Mouse (Mus musculus): ENCODE results near the gene Cask.

The Cask gene

GRCm38 (mm10) chrX:13513127-13513526 is 338.0 kb downstream of the Cask start:
- DNase-seq: no peak

- no peak for DNase-seq
Measured at GRCm38 (mm10) chrX:13506376-13506775, 344.8 kb downstream of the Cask start.

GRCm38 (mm10) chrX:13504389-13504788 is 346.8 kb downstream of the Cask start:
- DNase-seq: no peak

GRCm38 (mm10) chrX:13502862-13503375 is 348.2 kb downstream of the Cask start:
- no peak for DNase-seq

GRCm38 (mm10) chrX:13500284-13500683 is 350.9 kb downstream of the Cask start:
- DNase-seq: no peak

- no peak for DNase-seq
Measured at GRCm38 (mm10) chrX:13494892-13495703, 356.1 kb downstream of the Cask start.

GRCm38 (mm10) chrX:13492922-13493321 is 358.2 kb downstream of the Cask start:
- DNase-seq: no peak

GRCm38 (mm10) chrX:13490941-13491340 is 360.2 kb downstream of the Cask start:
- DNase-seq: no peak

GRCm38 (mm10) chrX:13489761-13490160 is 361.4 kb downstream of the Cask start:
- no peak for DNase-seq

GRCm38 (mm10) chrX:13489001-13489400 is 362.2 kb downstream of the Cask start:
- no peak for DNase-seq

- no peak for DNase-seq
Measured at GRCm38 (mm10) chrX:13484447-13484846, 366.7 kb downstream of the Cask start.

- no peak for DNase-seq
Measured at GRCm38 (mm10) chrX:13482576-13482975, 368.6 kb downstream of the Cask start.

- DNase-seq: no peak
Measured at GRCm38 (mm10) chrX:13479570-13479969, 371.6 kb downstream of the Cask start.

- DNase-seq: no peak
Measured at GRCm38 (mm10) chrX:13478298-13478697, 372.9 kb downstream of the Cask start.

GRCm38 (mm10) chrX:13477596-13477995 is 373.6 kb downstream of the Cask start:
- no peak for DNase-seq

- no peak for DNase-seq
Measured at GRCm38 (mm10) chrX:13475382-13475781, 375.8 kb downstream of the Cask start.

- DNase-seq: no peak
Measured at GRCm38 (mm10) chrX:13472751-13473225, 378.4 kb downstream of the Cask start.

- DNase-seq: no peak
Measured at GRCm38 (mm10) chrX:13471925-13472324, 379.2 kb downstream of the Cask start.

- no peak for DNase-seq
Measured at GRCm38 (mm10) chrX:13469160-13470116, 381.7 kb downstream of the Cask start.

- DNase-seq: no peak
Measured at GRCm38 (mm10) chrX:13467121-13467571, 384.0 kb downstream of the Cask start.

All from right cerebral cortex, postnatal 4 days (tissue).